Mouse (Mus musculus) heart, adult 8-10 months (tissue): ENCODE results near the gene Olfr1107. TPM values are rescaled to one million over a fixed set of nuclear protein-coding genes. Genes with fewer than 3 reads are reported as not detected.

Source experiments
- DNase-seq: peaks from one replicate; pipeline ENCODE4 v3.0.0; 2022; ENCODE audit warnings: low spot score
- total RNA-seq, 4 experiments: library from RNA; stranded (reverse); gene quantifications; 2 replicates each; pipeline ENCODE4 v1.2.4; 2022

The Olfr1107 gene
- not detected for total RNA-seq

- no peak for DNase-seq
Observed at GRCm38 (mm10) chr2:87075717-87076116, at the start of gene Olfr1107. Gene Olfr1107 (minus strand): TSS chr2:87075817.

GRCm38 (mm10) chr2:87114467-87114866 is 38.9 kb upstream of the Olfr1107 start, which contains the start of gene Olfr259:
Gene Olfr259 (minus strand): TSS chr2:87114567.
- no peak for DNase-seq

GRCm38 (mm10) chr2:87095908-87096307 is 20.3 kb upstream of the Olfr1107 start, which contains the start of gene Olfr1109:
Gene Olfr1109 (minus strand): TSS chr2:87096008.
- no peak for DNase-seq

GRCm38 (mm10) chr2:87052173-87052572 is 23.4 kb downstream of the Olfr1107 start, which contains the start of gene Olfr1106:
Gene Olfr1106 (minus strand): TSS chr2:87052273.
- no peak for DNase-seq

- no peak for DNase-seq
Observed at GRCm38 (mm10) chr2:87036431-87036830, 39.2 kb downstream of the Olfr1107 start, which contains the start of gene Olfr1105. Gene Olfr1105 (minus strand): TSS chr2:87036531.

- DNase-seq = no peak
Observed at GRCm38 (mm10) chr2:87026980-87027379, 48.6 kb downstream of the Olfr1107 start, which contains the start of gene Olfr1104. Gene Olfr1104 (minus strand): TSS chr2:87027080.

Other genes starting within 250 kb of the Olfr1107 start
- not detected for gene Olfr1095, start 224.1 kb downstream of the Olfr1107 start, total RNA-seq
- not detected for gene Gm13723, start 201.0 kb downstream of the Olfr1107 start, total RNA-seq
- not detected for gene Olfr1097, start 183.6 kb downstream of the Olfr1107 start, total RNA-seq
- not detected for gene Olfr1098, start 151.3 kb downstream of the Olfr1107 start, total RNA-seq
- not detected for gene Olfr1099, start 115.1 kb downstream of the Olfr1107 start, total RNA-seq
- gene Olfr1100, start 95.9 kb downstream of the Olfr1107 start, total RNA-seq = not detected
- gene Olfr1101, start 84.6 kb downstream of the Olfr1107 start, total RNA-seq = not detected
- gene Olfr1102, start 77.4 kb downstream of the Olfr1107 start, total RNA-seq = not detected
- not detected for gene Olfr1104, start 48.7 kb downstream of the Olfr1107 start, total RNA-seq
- not detected for gene Olfr1105, start 39.3 kb downstream of the Olfr1107 start, total RNA-seq
- gene Olfr1106, start 23.5 kb downstream of the Olfr1107 start, total RNA-seq = not detected
- not detected for gene Olfr1109, start 20.2 kb upstream of the Olfr1107 start, total RNA-seq
- not detected for gene Olfr259, start 38.8 kb upstream of the Olfr1107 start, total RNA-seq
- not detected for gene Olfr1110, start 64.5 kb upstream of the Olfr1107 start, total RNA-seq
- not detected for gene Olfr1111, start 76.8 kb upstream of the Olfr1107 start, total RNA-seq
- not detected for gene Olfr1112, start 112.0 kb upstream of the Olfr1107 start, total RNA-seq
- gene Olfr1113, start 133.2 kb upstream of the Olfr1107 start, total RNA-seq = not detected
- gene Olfr1115, start 172.2 kb upstream of the Olfr1107 start, total RNA-seq = not detected
- gene Olfr1116, start 191.7 kb upstream of the Olfr1107 start, total RNA-seq = not detected
- gene Olfr1118, start 231.8 kb upstream of the Olfr1107 start, total RNA-seq = not detected